Mouse (Mus musculus) heart, embryonic 12.5 days (tissue): ENCODE measurements around the gene Fancd2. TPM values are rescaled to one million over a fixed set of nuclear protein-coding genes. Genes with fewer than 3 reads are reported as not detected.

Source experiments
- ATAC-seq: fragments of 200-750 bp; cut with Nextera tagmentation; 2 replicates; pipeline ENCODE4 v1.8.0; 2017; ENCODE audit warnings: moderate TSS enrichment, moderate library complexity; ENCODE audit not compliant: insufficient number of reproducible peaks, low FRiP score
- H3K27ac ChIP-seq: fragments of 300-500 bp; sonication (generic); 2 replicates; pipeline ENCODE4 v1.5.1; 2016; ENCODE audit warnings: mild to moderate bottlenecking, moderate library complexity; ENCODE audit not compliant: poor library complexity, severe bottlenecking
- H3K27me3 ChIP-seq: fragments of 300-500 bp; sonication (generic); replicated peaks from 2 replicates; pipeline ENCODE4 v1.6.1; 2016; ENCODE audit warnings: mild to moderate bottlenecking, moderate library complexity
- H3K36me3 ChIP-seq: fragments of 300-500 bp; sonication (generic); 2 replicates; pipeline ENCODE4 v1.6.1; 2016; ENCODE audit warnings: mild to moderate bottlenecking, moderate library complexity
- H3K4me1 ChIP-seq: fragments of 300-500 bp; sonication (generic); replicated peaks from 2 replicates; pipeline ENCODE4 v1.6.1; 2016; ENCODE audit warnings: mild to moderate bottlenecking
- H3K4me2 ChIP-seq: fragments of 300-500 bp; sonication (generic); 2 replicates; pipeline ENCODE4 v1.6.1; 2016; ENCODE audit warnings: mild to moderate bottlenecking, moderate library complexity
- H3K4me3 ChIP-seq: fragments of 300-500 bp; sonication (generic); 2 replicates; pipeline ENCODE4 v1.5.1; 2016; ENCODE audit warnings: mild to moderate bottlenecking
- H3K9ac ChIP-seq: fragments of 300-500 bp; sonication (generic); 2 replicates; pipeline ENCODE4 v1.6.1; 2016; ENCODE audit warnings: mild to moderate bottlenecking, moderate library complexity
- H3K9me3 ChIP-seq: fragments of 300-500 bp; sonication (generic); replicated peaks from 2 replicates; pipeline ENCODE4 v1.6.1; 2016; ENCODE audit warnings: mild to moderate bottlenecking, moderate library complexity
- WGBS: fragments of 180-500 bp; shearing (Covaris S2); methylation state at CpG from one replicate; pipeline ENCODE4 v1.1.7; 2016; 5-methylcytosine and 5-hydroxymethylcytosine counted together
- polyA plus RNA-seq: library from polyadenylated mRNA; unstranded; fragments of >200 nt; fragmentation: Nextera tagmentation; extraction: Ambion mirVana; gene quantifications from 2 replicates; pipeline ENCODE4 v1.2.1, GENCODE M21; 2016

The Fancd2 gene
- polyA plus RNA-seq, 1 experiment from 2014 or later, result 12.1 TPM

- Histone ChIP-seq H3K9me3 (no peaks in the 10 kb centered on the region), H3K27me3 (no peaks in the 10 kb centered on the region), H3K4me3 (no peak overlapping the region), H3K4me1 (no peaks in the 10 kb centered on the region), H3K4me2 (no peak overlapping the region), H3K36me3 (peaks cover 20% of the 10 kb centered on the region), H3K9ac (no peak overlapping the region), H3K27ac (no peak overlapping the region)
- no peak for ATAC-seq
- WGBS, result 86% methylated on average over 2 of the region's 2 CpGs
Measured at GRCm38 (mm10) chr6:113592637-113593036, 61.2 kb downstream of the Fancd2 start.

- WGBS, result 86% methylated on average over 4 of the region's 4 CpGs
- no peak for ATAC-seq
Measured at GRCm38 (mm10) chr6:113597945-113598344, 66.5 kb downstream of the Fancd2 start.

GRCm38 (mm10) chr6:113599833-113600232 lies 68.4 kb downstream of the Fancd2 start:
- 75% methylated on average over 5 of the region's 5 CpGs for WGBS
- no peak overlapping the region for H3K4me2 ChIP-seq
- no peaks in the 10 kb centered on the region for H3K4me1 ChIP-seq
- ATAC-seq, result no peak
- no peaks in the 10 kb centered on the region for H3K9me3 ChIP-seq
- no peaks in the 10 kb centered on the region for H3K27me3 ChIP-seq
- H3K4me3 ChIP-seq, result no peak overlapping the region
- no peak overlapping the region for H3K27ac ChIP-seq
- no peak overlapping the region for H3K9ac ChIP-seq
- peaks cover 3% of the 10 kb centered on the region; the same call in 1 of the 2 replicates for H3K36me3 ChIP-seq

More at GRCm38 (mm10) chr6:113597945-113598344, 66.5 kb downstream of the Fancd2 start:
- no peak overlapping the region for H3K4me3 ChIP-seq
- H3K36me3 ChIP-seq, result peaks cover 3% of the 10 kb centered on the region; the same call in 1 of the 2 replicates
- H3K27ac ChIP-seq, result no peak overlapping the region
- H3K9ac ChIP-seq, result no peak overlapping the region
- H3K4me1 ChIP-seq, result no peaks in the 10 kb centered on the region
- H3K9me3 ChIP-seq, result no peaks in the 10 kb centered on the region
- no peak overlapping the region for H3K4me2 ChIP-seq
- H3K27me3 ChIP-seq, result no peaks in the 10 kb centered on the region

- Histone ChIP-seq H3K4me2 (no peak within 1 kb of the TSS), H3K4me1 (peaks cover 3% of the 10 kb centered on the region), H3K27me3 (no peaks in the 10 kb centered on the region), H3K9me3 (no peaks in the 10 kb centered on the region), H3K36me3 (peaks cover 3% of the 10 kb centered on the region; the same call in 1 of the 2 replicates), H3K4me3 (no peak within 1 kb of the TSS), H3K9ac (no peak within 1 kb of the TSS), H3K27ac (no peak within 1 kb of the TSS)
- 56% methylated on average over 23 of the region's 23 CpGs for WGBS
- ATAC-seq, result no peak
Measured at GRCm38 (mm10) chr6:113600543-113601139, 69.2 kb downstream of the Fancd2 start, which contains the start of gene Fancd2os. Gene Fancd2os (minus strand): TSS chr6:113600715.

- ATAC-seq, result no peak
- Histone ChIP-seq H3K4me2 (no peak overlapping the region), H3K4me3 (no peak overlapping the region), H3K27ac (no peak overlapping the region), H3K27me3 (no peaks in the 10 kb centered on the region), H3K4me1 (peaks cover 15% of the 10 kb centered on the region), H3K36me3 (no peaks in the 10 kb centered on the region), H3K9me3 (no peaks in the 10 kb centered on the region), H3K9ac (no peak overlapping the region)
- 93% methylated on average over 6 of the region's 6 CpGs for WGBS
Measured at GRCm38 (mm10) chr6:113602821-113603220, 71.3 kb downstream of the Fancd2 start.

- Histone ChIP-seq H3K4me3 (peak overlapping the region; percentile 90), H3K9me3 (no peaks in the 10 kb centered on the region), H3K4me2 (peak overlapping the region; percentile 86), H3K9ac (peak overlapping the region; percentile 93), H3K27ac (no peak overlapping the region), H3K4me1 (peaks cover 15% of the 10 kb centered on the region), H3K27me3 (no peaks in the 10 kb centered on the region), H3K36me3 (no peaks in the 10 kb centered on the region)
- no peak for ATAC-seq
- WGBS, result 45% methylated on average over 12 of the region's 12 CpGs
Measured at GRCm38 (mm10) chr6:113603993-113604392, 72.5 kb downstream of the Fancd2 start.

- Histone ChIP-seq H3K4me2 (peak within 1 kb of the TSS; percentile 86), H3K36me3 (no peaks in the 10 kb centered on the region), H3K27me3 (no peaks in the 10 kb centered on the region), H3K4me3 (peak within 1 kb of the TSS; percentile 90), H3K27ac (peak within 1 kb of the TSS; percentile 78), H3K9me3 (no peaks in the 10 kb centered on the region), H3K9ac (peak within 1 kb of the TSS; percentile 93), H3K4me1 (peaks cover 15% of the 10 kb centered on the region)
- ATAC-seq, result peak; percentile 95
- WGBS, result under 1% methylated on average over 65 of the region's 65 CpGs
Measured at GRCm38 (mm10) chr6:113604432-113605223, 73.1 kb downstream of the Fancd2 start, which contains the start of gene Brk1. Gene Brk1 (plus strand): TSS chr6:113604772.

- 4% methylated on average over 10 of the region's 10 CpGs for WGBS
- peak overlapping the region; percentile 93 for H3K9ac ChIP-seq
- peaks cover 15% of the 10 kb centered on the region for H3K4me1 ChIP-seq
- H3K9me3 ChIP-seq, result no peaks in the 10 kb centered on the region
- peak overlapping the region; percentile 78 for H3K27ac ChIP-seq
- H3K4me2 ChIP-seq, result peak overlapping the region; percentile 86
- peaks cover under 1% of the 10 kb centered on the region; the same call in 1 of the 2 replicates for H3K36me3 ChIP-seq
- no peak for ATAC-seq
- peak overlapping the region; percentile 90 for H3K4me3 ChIP-seq
- no peaks in the 10 kb centered on the region for H3K27me3 ChIP-seq
Measured at GRCm38 (mm10) chr6:113605224-113605545, 73.7 kb downstream of the Fancd2 start.

- Histone ChIP-seq H3K27ac (no peak overlapping the region), H3K4me3 (no peak overlapping the region), H3K9ac (no peak overlapping the region), H3K4me2 (no peak overlapping the region), H3K36me3 (peaks cover 21% of the 10 kb centered on the region), H3K27me3 (no peaks in the 10 kb centered on the region), H3K9me3 (no peaks in the 10 kb centered on the region), H3K4me1 (peaks cover 43% of the 10 kb centered on the region)
- no peak for ATAC-seq
- 84% methylated on average over 6 of the region's 6 CpGs for WGBS
Measured at GRCm38 (mm10) chr6:113608871-113609270, 77.4 kb downstream of the Fancd2 start.

GRCm38 (mm10) chr6:113609293-113609692 lies 77.8 kb downstream of the Fancd2 start:
- no peaks in the 10 kb centered on the region for H3K27me3 ChIP-seq
- no peak overlapping the region for H3K27ac ChIP-seq
- H3K9me3 ChIP-seq, result no peaks in the 10 kb centered on the region
- no peak for ATAC-seq
- peaks cover 43% of the 10 kb centered on the region for H3K4me1 ChIP-seq
- no peak overlapping the region for H3K9ac ChIP-seq
- H3K36me3 ChIP-seq, result peaks cover 25% of the 10 kb centered on the region
- no peak overlapping the region for H3K4me2 ChIP-seq
- H3K4me3 ChIP-seq, result no peak overlapping the region
- 96% methylated on average over 7 of the region's 7 CpGs for WGBS

GRCm38 (mm10) chr6:113612258-113612969 lies 80.9 kb downstream of the Fancd2 start:
- no peaks in the 10 kb centered on the region for H3K9me3 ChIP-seq
- 36% methylated on average over 8 of the region's 8 CpGs for WGBS
- H3K4me1 ChIP-seq, result peaks cover 28% of the 10 kb centered on the region
- peak overlapping the region; percentile 88 for H3K27ac ChIP-seq
- peaks cover 55% of the 10 kb centered on the region for H3K36me3 ChIP-seq
- ATAC-seq, result no peak
- peak overlapping the region; percentile 55 for H3K4me2 ChIP-seq
- no peaks in the 10 kb centered on the region for H3K27me3 ChIP-seq
- no peak overlapping the region for H3K4me3 ChIP-seq
- peak overlapping the region; percentile 34; the same call in 1 of the 2 replicates for H3K9ac ChIP-seq
